Mouse (Mus musculus): ENCODE results near the gene Map1b.

DNA sequence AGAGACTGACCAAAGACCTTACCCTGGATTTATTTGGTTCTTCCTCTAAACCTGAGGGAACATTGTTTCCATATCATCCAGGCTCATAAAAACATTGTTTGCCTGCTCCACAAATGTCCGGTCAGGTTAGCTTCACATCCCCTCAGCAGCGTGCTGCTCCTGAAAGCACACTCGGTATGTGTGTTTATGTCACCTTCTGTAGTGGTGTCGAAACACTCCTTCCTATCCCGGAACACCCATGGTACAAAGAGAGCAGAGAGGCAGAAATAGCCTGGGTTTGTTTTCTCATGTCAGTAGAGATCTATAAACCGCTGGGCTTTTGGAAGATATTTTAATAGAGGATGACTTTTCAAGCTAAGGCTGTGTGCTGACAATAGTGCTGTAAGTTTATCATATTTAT is 139.3 kb downstream of the Map1b start:
- no peak for TF ChIP-seq CTCF (IDR thresholded peaks at IDR 0.05; ENCODE audit: borderline replicate concordance, insufficient read depth, low read length)
- no peak for TF ChIP-seq POLR2A (IDR thresholded peaks at IDR 0.05; ENCODE audit: low read depth, low read length)

All from embryonic fibroblast, embryonic 13.5 days (primary cell).